Mouse (Mus musculus) intestine, postnatal 0 days (tissue): ENCODE data around the gene Klrb1f. TPM values are rescaled to one million over a fixed set of nuclear protein-coding genes. Genes with fewer than 3 reads are reported as not detected.
A peak's percentile ranks its signal among the peaks of the same experiment; 100 is the strongest.

Experiments
- ATAC-seq: fragments of 200-750 bp; cut with Nextera tagmentation; 2 replicates; pipeline ENCODE4 v1.8.0; 2017; ENCODE audit warnings: mild to moderate bottlenecking, moderate TSS enrichment, moderate library complexity
- H3K27ac ChIP-seq: fragments of 300-500 bp; sonication (generic); 2 replicates; pipeline ENCODE4 v1.5.1; 2014; ENCODE audit warnings: mild to moderate bottlenecking, low read depth, low read length, moderate library complexity
- H3K27me3 ChIP-seq: fragments of 300-500 bp; sonication (generic); replicated peaks from 2 replicates; pipeline ENCODE4 v1.6.1; 2014; ENCODE audit warnings: low read length, mixed read lengths; ENCODE audit not compliant: control insufficient read depth, insufficient read depth
- H3K36me3 ChIP-seq: fragments of 300-500 bp; sonication (generic); 2 replicates; pipeline ENCODE4 v1.6.1; 2014; ENCODE audit warnings: mild to moderate bottlenecking, moderate library complexity; ENCODE audit not compliant: control insufficient read depth, insufficient read depth
- H3K4me1 ChIP-seq: fragments of 300-500 bp; sonication (generic); replicated peaks from 2 replicates; pipeline ENCODE4 v1.6.1; 2014; ENCODE audit warnings: antibody characterized with exemption, low read length, mixed read lengths; ENCODE audit not compliant: control insufficient read depth, insufficient read depth
- H3K4me2 ChIP-seq: fragments of 300-500 bp; sonication (generic); replicated peaks from 2 replicates; pipeline ENCODE4 v1.6.1; 2014; ENCODE audit warnings: low read depth, mild to moderate bottlenecking, moderate library complexity
- H3K4me3 ChIP-seq: fragments of 300-500 bp; sonication (generic); 2 replicates; pipeline ENCODE4 v1.5.1; 2014; ENCODE audit warnings: low read depth, low read length
- H3K9ac ChIP-seq: fragments of 300-500 bp; sonication (generic); 2 replicates; pipeline ENCODE4 v1.6.1; 2014; ENCODE audit warnings: mild to moderate bottlenecking, low read depth, low read length
- H3K9me3 ChIP-seq: fragments of 300-500 bp; sonication (generic); 2 replicates; pipeline ENCODE4 v1.6.1; 2016; ENCODE audit warnings: mixed run types; ENCODE audit not compliant: control insufficient read depth
- CTCF ChIP-seq: sonication (generic); IDR thresholded peaks from 2 replicates; pipeline ENCODE4 v1.5.1; 2016; ENCODE audit warnings: low read depth, mild to moderate bottlenecking, control low read depth, antibody characterized with exemption, moderate library complexity
- WGBS: fragments of 180-500 bp; shearing (Covaris S2); extraction: QIAGEN DNeasy Blood & Tissue Kit; methylation state at CpG from one replicate; pipeline ENCODE4 v1.1.7; 2014; 5-methylcytosine and 5-hydroxymethylcytosine counted together
- polyA plus RNA-seq: library from polyadenylated mRNA; unstranded; fragments of >200 nt; fragmentation: Nextera tagmentation; extraction: Ambion mirVana; gene quantifications from 2 replicates; pipeline ENCODE4 v1.2.1, GENCODE M21; 2015

Gene Klrb1f
- polyA plus RNA-seq, 1 experiment from 2014 or later, result 0.44 TPM

GRCm38 (mm10) chr6:129030175-129030824, 15.4 kb upstream of the Klrb1f start:
- no peak for ATAC-seq
- Histone ChIP-seq H3K27ac (no peak overlapping the region), H3K36me3 (no peaks in the 10 kb centered on the region), H3K27me3 (no peaks in the 10 kb centered on the region), H3K4me2 (no peak overlapping the region), H3K9ac (no peak overlapping the region), H3K4me1 (no peaks in the 10 kb centered on the region), H3K4me3 (no peak overlapping the region), H3K9me3 (no peaks in the 10 kb centered on the region)
- WGBS, result 76% methylated on average over 6 of the region's 6 CpGs
- no peak for TF ChIP-seq CTCF

GRCm38 (mm10) chr6:129030964-129031363, 14.7 kb upstream of the Klrb1f start:
- Histone ChIP-seq H3K27me3 (no peaks in the 10 kb centered on the region), H3K4me2 (no peak overlapping the region), H3K27ac (no peak overlapping the region), H3K4me1 (no peaks in the 10 kb centered on the region), H3K36me3 (no peaks in the 10 kb centered on the region), H3K9ac (no peak overlapping the region), H3K4me3 (no peak overlapping the region), H3K9me3 (no peaks in the 10 kb centered on the region)
- no peak for ATAC-seq
- 88% methylated on average over 2 of the region's 2 CpGs for WGBS
- no peak for TF ChIP-seq CTCF

- no peak for ATAC-seq
- 75% methylated on average over 2 of the region's 2 CpGs for WGBS
- peak; percentile 76 for TF ChIP-seq CTCF
- H3K9ac ChIP-seq, result no peak overlapping the region
- no peaks in the 10 kb centered on the region for H3K27me3 ChIP-seq
- no peaks in the 10 kb centered on the region for H3K4me1 ChIP-seq
- H3K36me3 ChIP-seq, result no peaks in the 10 kb centered on the region
- no peak overlapping the region for H3K4me3 ChIP-seq
- no peaks in the 10 kb centered on the region for H3K9me3 ChIP-seq
- H3K4me2 ChIP-seq, result no peak overlapping the region
- H3K27ac ChIP-seq, result no peak overlapping the region
Observed at GRCm38 (mm10) chr6:129033397-129033796, 12.3 kb upstream of the Klrb1f start.

GRCm38 (mm10) chr6:129035017-129035416, 10.7 kb upstream of the Klrb1f start:
- H3K27me3 ChIP-seq, result no peaks in the 10 kb centered on the region
- no peak for TF ChIP-seq CTCF
- H3K9ac ChIP-seq, result no peak overlapping the region
- no peaks in the 10 kb centered on the region for H3K9me3 ChIP-seq
- no peaks in the 10 kb centered on the region for H3K4me1 ChIP-seq
- no peak for ATAC-seq
- H3K4me3 ChIP-seq, result no peak overlapping the region
- WGBS, result 81% methylated on average over 2 of the region's 2 CpGs
- no peaks in the 10 kb centered on the region for H3K36me3 ChIP-seq
- H3K27ac ChIP-seq, result no peak overlapping the region
- no peak overlapping the region for H3K4me2 ChIP-seq

- Histone ChIP-seq H3K27me3 (no peaks in the 10 kb centered on the region), H3K36me3 (no peaks in the 10 kb centered on the region), H3K4me3 (no peak overlapping the region), H3K27ac (no peak overlapping the region), H3K4me1 (no peaks in the 10 kb centered on the region), H3K4me2 (no peak overlapping the region), H3K9ac (no peak overlapping the region), H3K9me3 (no peaks in the 10 kb centered on the region)
- TF ChIP-seq CTCF, result no peak
- no peak for ATAC-seq
Observed at GRCm38 (mm10) chr6:129036326-129036725, 9.4 kb upstream of the Klrb1f start.

GRCm38 (mm10) chr6:129036890-129037463, 8.7 kb upstream of the Klrb1f start:
- no peak for TF ChIP-seq CTCF
- 93% methylated on average over 2 of the region's 2 CpGs for WGBS
- no peak for ATAC-seq

More at GRCm38 (mm10) chr6:129036890-129037463, 8.7 kb upstream of the Klrb1f start:
- Histone ChIP-seq H3K4me2 (no peak overlapping the region), H3K4me1 (no peaks in the 10 kb centered on the region), H3K9ac (no peak overlapping the region), H3K27me3 (no peaks in the 10 kb centered on the region), H3K4me3 (no peak overlapping the region), H3K9me3 (no peaks in the 10 kb centered on the region), H3K27ac (no peak overlapping the region), H3K36me3 (no peaks in the 10 kb centered on the region)
